Mouse (Mus musculus) forebrain, embryonic 10.5 days (tissue): ENCODE measurements around the gene Cytip. TPM values are rescaled to one million over a fixed set of nuclear protein-coding genes. Genes with fewer than 3 reads are reported as not detected.

ENCODE experiments used
- DNase-seq: peaks from one replicate; pipeline ENCODE4 v3.0.0-alpha.2; 2017; ENCODE audit warnings: low spot score; ENCODE audit errors: extremely low spot score
- H3K27ac ChIP-seq: fragments of 300-500 bp; sonication (generic); 2 replicates; pipeline ENCODE4 v1.5.1; 2016; ENCODE audit warnings: mild to moderate bottlenecking
- H3K27me3 ChIP-seq: fragments of 300-500 bp; sonication (generic); 2 replicates; pipeline ENCODE4 v1.6.1; 2016; ENCODE audit warnings: mild to moderate bottlenecking; ENCODE audit not compliant: poor library complexity, severe bottlenecking
- H3K36me3 ChIP-seq: fragments of 300-500 bp; sonication (generic); replicated peaks from 2 replicates; pipeline ENCODE4 v1.6.1; 2016; ENCODE audit warnings: mild to moderate bottlenecking, moderate library complexity
- H3K4me1 ChIP-seq: fragments of 300-500 bp; sonication (generic); 2 replicates; pipeline ENCODE4 v1.6.1; 2016
- H3K4me3 ChIP-seq: fragments of 300-500 bp; sonication (generic); 2 replicates; pipeline ENCODE4 v1.5.1; 2016; ENCODE audit warnings: mild to moderate bottlenecking, moderate library complexity
- H3K9me3 ChIP-seq: fragments of 300-500 bp; sonication (generic); 2 replicates; pipeline ENCODE4 v1.6.1; 2016; ENCODE audit warnings: mild to moderate bottlenecking, moderate library complexity
- WGBS: fragments of 180-500 bp; shearing (Covaris S2); methylation state at CpG from one replicate; pipeline ENCODE4 v1.1.7; 2016; 5-methylcytosine and 5-hydroxymethylcytosine counted together
- polyA plus RNA-seq: library from polyadenylated mRNA; unstranded; fragments of >200 nt; fragmentation: Nextera tagmentation; extraction: Ambion mirVana; gene quantifications from 2 replicates; pipeline ENCODE4 v1.2.1, GENCODE M21; 2016

The Cytip gene
- polyA plus RNA-seq, 1 experiment from 2014 or later, result 0.21 TPM

DNA sequence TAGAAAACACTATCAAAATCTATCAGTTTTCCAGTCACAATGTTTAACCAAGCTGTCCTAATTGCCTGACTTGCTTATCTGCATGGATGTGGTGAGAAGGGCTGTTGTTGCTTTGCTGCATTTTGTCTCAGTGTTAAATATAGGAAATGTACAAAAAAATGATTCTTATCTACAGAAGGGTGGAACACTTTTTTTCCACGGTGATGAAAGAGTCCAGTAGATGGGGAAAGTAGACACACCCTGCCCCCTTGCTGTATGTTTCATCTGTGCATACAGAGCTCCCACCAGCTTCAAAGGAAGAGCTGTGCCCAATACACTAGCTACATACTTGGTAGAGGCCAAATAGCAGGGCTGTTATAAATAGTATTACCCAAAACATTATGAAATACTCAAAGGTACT lies 16.3 kb downstream of the Cytip start:
- H3K9me3 ChIP-seq, result no peaks in the 10 kb centered on the region
- no peak overlapping the region for H3K4me3 ChIP-seq
- no peaks in the 10 kb centered on the region for H3K36me3 ChIP-seq
- 92% methylated on average over 1 of the region's 1 CpGs for WGBS
- no peaks in the 10 kb centered on the region for H3K4me1 ChIP-seq
- H3K27ac ChIP-seq, result no peak overlapping the region
- no peak for DNase-seq
- no peaks in the 10 kb centered on the region for H3K27me3 ChIP-seq

DNA sequence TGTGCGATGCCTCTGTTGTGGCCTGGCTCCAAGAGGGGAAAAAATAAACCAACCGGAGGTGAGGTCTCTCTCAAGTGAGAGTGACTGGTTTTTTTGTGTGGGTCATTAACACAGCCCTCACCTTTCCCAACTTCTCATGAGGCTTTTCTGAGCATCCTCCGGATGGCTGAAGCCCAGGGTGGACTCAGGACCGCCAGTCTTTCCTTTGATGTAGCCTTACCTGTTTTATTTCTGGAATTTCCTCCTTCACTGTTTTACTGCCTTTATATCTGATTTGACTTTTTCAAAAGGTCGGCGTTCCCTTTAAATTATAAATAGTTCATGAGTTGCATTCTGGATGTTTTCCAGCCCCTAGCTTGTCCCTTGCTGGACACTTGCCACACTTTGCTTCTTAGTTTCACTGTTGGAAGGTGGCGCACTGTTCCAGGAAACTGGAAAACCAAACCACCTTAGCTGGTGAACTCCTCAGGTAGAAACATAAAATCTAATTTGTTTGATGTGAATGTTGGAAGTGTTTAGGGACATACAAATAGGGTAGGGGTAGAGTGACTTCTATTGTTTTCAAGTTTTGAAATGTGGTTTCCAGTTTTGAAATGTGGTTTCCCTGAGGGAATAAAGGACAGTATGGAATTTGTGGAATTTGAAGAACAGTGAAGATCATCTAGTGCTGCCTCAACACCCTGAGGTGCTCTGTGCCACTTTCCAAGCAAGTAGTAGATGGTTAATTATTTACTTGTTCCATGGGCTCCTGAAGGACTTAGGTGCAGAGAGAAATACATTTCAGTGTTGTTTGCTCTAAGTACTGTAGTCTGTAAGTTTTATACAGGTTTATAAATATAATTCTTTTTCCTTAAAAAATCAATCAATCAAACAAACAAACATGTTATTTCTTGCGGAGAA lies 19.7 kb downstream of the Cytip start:
- Histone ChIP-seq H3K4me3 (no peak overlapping the region), H3K27me3 (no peaks in the 10 kb centered on the region), H3K36me3 (no peaks in the 10 kb centered on the region), H3K4me1 (no peaks in the 10 kb centered on the region), H3K9me3 (no peaks in the 10 kb centered on the region), H3K27ac (no peak overlapping the region)
- DNase-seq, result no peak
- 93% methylated on average over 8 of the region's 8 CpGs for WGBS

GRCm38 (mm10) chr2:58174476-58175286 lies 20.7 kb downstream of the Cytip start:
- Histone ChIP-seq H3K4me3 (no peak overlapping the region), H3K36me3 (no peaks in the 10 kb centered on the region), H3K4me1 (no peaks in the 10 kb centered on the region), H3K9me3 (no peaks in the 10 kb centered on the region), H3K27ac (no peak overlapping the region), H3K27me3 (no peaks in the 10 kb centered on the region)
- 88% methylated on average over 9 of the region's 9 CpGs for WGBS
- DNase-seq, result no peak

GRCm38 (mm10) chr2:58172963-58173362 lies 22.4 kb downstream of the Cytip start:
- H3K27ac ChIP-seq, result no peak overlapping the region
- no peaks in the 10 kb centered on the region for H3K36me3 ChIP-seq
- 93% methylated on average over 3 of the region's 3 CpGs for WGBS
- H3K4me3 ChIP-seq, result no peak overlapping the region
- no peaks in the 10 kb centered on the region for H3K27me3 ChIP-seq
- DNase-seq, result no peak
- H3K4me1 ChIP-seq, result no peaks in the 10 kb centered on the region
- H3K9me3 ChIP-seq, result no peaks in the 10 kb centered on the region

GRCm38 (mm10) chr2:58169173-58169572 lies 26.2 kb downstream of the Cytip start:
- Histone ChIP-seq H3K36me3 (no peaks in the 10 kb centered on the region), H3K4me3 (no peak overlapping the region), H3K27ac (no peak overlapping the region), H3K9me3 (no peaks in the 10 kb centered on the region), H3K4me1 (no peaks in the 10 kb centered on the region), H3K27me3 (no peaks in the 10 kb centered on the region)
- WGBS, result 82% methylated on average over 2 of the region's 2 CpGs
- no peak for DNase-seq

- H3K4me1 ChIP-seq, result no peaks in the 10 kb centered on the region
- DNase-seq, result no peak
- no peaks in the 10 kb centered on the region for H3K36me3 ChIP-seq
- H3K9me3 ChIP-seq, result no peaks in the 10 kb centered on the region
- H3K27me3 ChIP-seq, result no peaks in the 10 kb centered on the region
- H3K4me3 ChIP-seq, result no peak overlapping the region
- no peak overlapping the region for H3K27ac ChIP-seq
- 96% methylated on average over 3 of the region's 3 CpGs for WGBS
Measured at GRCm38 (mm10) chr2:58167654-58168053, 27.7 kb downstream of the Cytip start.

GRCm38 (mm10) chr2:58166764-58167163 lies 28.6 kb downstream of the Cytip start:
- H3K4me3 ChIP-seq, result no peak overlapping the region
- WGBS, result 72% methylated on average over 2 of the region's 2 CpGs
- DNase-seq, result no peak
- H3K27me3 ChIP-seq, result no peaks in the 10 kb centered on the region
- no peaks in the 10 kb centered on the region for H3K36me3 ChIP-seq
- no peaks in the 10 kb centered on the region for H3K9me3 ChIP-seq
- no peak overlapping the region for H3K27ac ChIP-seq
- no peaks in the 10 kb centered on the region for H3K4me1 ChIP-seq

- no peaks in the 10 kb centered on the region for H3K27me3 ChIP-seq
- H3K27ac ChIP-seq, result no peak overlapping the region
- WGBS, result 58% methylated on average over 1 of the region's 1 CpGs
- DNase-seq, result no peak
- no peaks in the 10 kb centered on the region for H3K36me3 ChIP-seq
- H3K4me1 ChIP-seq, result no peaks in the 10 kb centered on the region
- H3K4me3 ChIP-seq, result no peak overlapping the region
- no peaks in the 10 kb centered on the region for H3K9me3 ChIP-seq
Measured at GRCm38 (mm10) chr2:58163457-58164181, 31.7 kb downstream of the Cytip start.

DNA sequence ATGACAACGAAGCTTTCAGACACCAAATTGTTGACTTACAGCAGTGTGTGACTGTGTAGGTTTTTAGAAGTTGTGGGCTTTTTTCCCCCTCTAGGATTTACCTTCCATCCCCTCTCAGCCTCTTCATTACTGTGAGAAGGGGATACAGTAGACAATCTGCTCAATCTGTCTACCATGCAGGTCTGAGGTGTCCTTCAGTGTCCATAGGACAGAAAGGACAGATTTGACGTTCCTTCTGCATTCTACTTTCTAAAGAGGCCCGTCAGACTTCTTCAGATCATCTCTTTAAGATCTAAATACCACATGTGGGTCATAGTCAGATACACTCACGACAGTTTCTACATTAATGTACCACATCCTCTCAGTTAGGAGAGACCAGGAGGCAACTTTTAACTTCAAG lies 33.5 kb downstream of the Cytip start:
- Histone ChIP-seq H3K36me3 (no peaks in the 10 kb centered on the region), H3K27ac (no peak overlapping the region), H3K27me3 (no peaks in the 10 kb centered on the region), H3K4me1 (no peaks in the 10 kb centered on the region), H3K9me3 (no peaks in the 10 kb centered on the region), H3K4me3 (no peak overlapping the region)
- no peak for DNase-seq
- 88% methylated on average over 4 of the region's 4 CpGs for WGBS

DNA sequence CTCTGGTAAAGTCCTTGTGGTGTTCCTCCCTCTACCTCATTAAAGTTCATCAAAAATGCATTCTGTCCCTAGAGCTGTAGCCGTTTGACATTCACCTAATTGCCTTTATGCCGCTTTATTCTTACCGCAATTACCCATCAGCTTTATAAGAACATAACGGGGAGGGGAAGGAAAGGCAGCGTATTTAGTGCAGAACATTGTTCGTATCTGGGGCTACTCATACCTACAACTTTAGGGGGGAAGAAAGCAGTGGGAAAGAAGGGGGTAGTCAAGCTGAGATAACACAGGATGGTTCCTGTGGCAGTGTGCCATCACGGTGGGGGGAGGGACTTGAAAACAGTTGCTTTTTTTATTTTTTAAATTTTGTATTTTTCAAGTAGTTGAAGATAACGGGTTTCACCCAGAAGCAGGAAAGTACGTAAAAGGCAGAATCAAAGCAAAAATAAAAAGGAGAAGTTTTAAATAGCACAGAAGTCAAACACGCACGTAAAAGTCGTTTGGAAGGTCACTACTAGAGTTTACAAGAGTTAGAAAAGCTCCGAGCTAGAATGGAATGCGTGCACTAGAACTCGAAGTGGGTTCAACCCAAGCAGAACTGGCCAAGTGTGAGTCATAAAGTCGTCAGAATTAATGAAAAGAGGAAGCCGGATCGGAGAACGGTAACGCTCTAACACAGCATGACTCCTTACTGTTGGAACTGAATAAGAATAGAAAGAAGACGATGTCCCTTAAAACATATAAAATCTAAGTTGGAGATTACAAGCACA lies 34.6 kb downstream of the Cytip start:
- 91% methylated on average over 21 of the region's 21 CpGs for WGBS
- H3K4me3 ChIP-seq, result no peak overlapping the region
- DNase-seq, result no peak
- H3K36me3 ChIP-seq, result no peaks in the 10 kb centered on the region
- H3K9me3 ChIP-seq, result no peaks in the 10 kb centered on the region
- no peaks in the 10 kb centered on the region for H3K4me1 ChIP-seq
- H3K27me3 ChIP-seq, result no peaks in the 10 kb centered on the region
- H3K27ac ChIP-seq, result no peak overlapping the region

DNA sequence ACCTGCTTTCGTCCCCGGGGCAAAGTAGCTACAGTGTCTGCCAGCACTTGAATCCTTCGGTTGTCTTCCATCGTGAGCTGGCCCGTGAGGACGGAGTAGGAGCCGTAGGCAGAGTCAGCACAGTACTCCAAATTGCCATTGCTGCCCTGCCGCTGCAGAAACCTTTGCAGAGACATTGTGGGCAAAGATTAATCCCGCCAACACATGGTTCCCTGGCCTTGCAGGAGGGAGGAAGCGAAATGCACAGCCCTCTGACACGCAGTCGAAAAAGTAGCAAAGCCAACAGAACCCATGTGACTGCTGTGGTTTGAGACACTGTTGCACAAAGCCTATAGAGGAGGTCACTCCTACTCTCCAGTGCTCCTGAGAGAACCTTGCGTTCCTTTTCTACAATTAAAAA lies 35.5 kb downstream of the Cytip start:
- H3K4me3 ChIP-seq, result no peak overlapping the region
- DNase-seq, result no peak
- no peaks in the 10 kb centered on the region for H3K27me3 ChIP-seq
- 91% methylated on average over 13 of the region's 13 CpGs for WGBS
- H3K4me1 ChIP-seq, result no peaks in the 10 kb centered on the region
- no peak overlapping the region for H3K27ac ChIP-seq
- no peaks in the 10 kb centered on the region for H3K36me3 ChIP-seq
- no peaks in the 10 kb centered on the region for H3K9me3 ChIP-seq

GRCm38 (mm10) chr2:58159121-58159520 lies 36.2 kb downstream of the Cytip start:
- H3K9me3 ChIP-seq, result no peaks in the 10 kb centered on the region
- 96% methylated on average over 6 of the region's 6 CpGs for WGBS
- no peak for DNase-seq
- H3K36me3 ChIP-seq, result no peaks in the 10 kb centered on the region
- H3K4me1 ChIP-seq, result no peaks in the 10 kb centered on the region
- no peak overlapping the region for H3K4me3 ChIP-seq
- no peaks in the 10 kb centered on the region for H3K27me3 ChIP-seq
- no peak overlapping the region for H3K27ac ChIP-seq
